Mouse (Mus musculus): Measurements from ENCODE around the gene Ddost. TPM values are rescaled to one million over a fixed set of nuclear protein-coding genes. Genes with fewer than 3 reads are reported as not detected.

The Ddost gene
- polyA plus RNA-seq (2021) = 164 TPM

- DNase-seq (ENCODE audit: low read depth, low spot score) (peak; percentile 93), ATAC-seq (peak; percentile 89)
- ChIA-PET POLR2A (interaction anchor here (1.1 to 1.6 kb wide), 2 partner anchors 11 to 16 kb away, joined by 3 read pairs; no protein-coding TSS in a partner anchor), CTCF (interaction anchor here (1.4 to 4.1 kb wide), 3 partner anchors 11 to 22 kb away, joined by 3 to 23 read pairs (median 3); no protein-coding TSS in a partner anchor)
- no peak for TF ChIP-seq CTCF (IDR thresholded peaks at IDR 0.05)
- in situ Hi-C loops (cut with MboI; ENCODE audit: low pct_unique_long_range_greater_than_20kb) = no loop called here
- H3K27me3 ChIP-seq = no peaks in the 10 kb centered on the region
These were observed at the start of gene Ddost for GRCm38 (mm10) chr4:138304340-138305104. Gene Ddost (plus strand): TSS chr4:138304730.

DNA sequence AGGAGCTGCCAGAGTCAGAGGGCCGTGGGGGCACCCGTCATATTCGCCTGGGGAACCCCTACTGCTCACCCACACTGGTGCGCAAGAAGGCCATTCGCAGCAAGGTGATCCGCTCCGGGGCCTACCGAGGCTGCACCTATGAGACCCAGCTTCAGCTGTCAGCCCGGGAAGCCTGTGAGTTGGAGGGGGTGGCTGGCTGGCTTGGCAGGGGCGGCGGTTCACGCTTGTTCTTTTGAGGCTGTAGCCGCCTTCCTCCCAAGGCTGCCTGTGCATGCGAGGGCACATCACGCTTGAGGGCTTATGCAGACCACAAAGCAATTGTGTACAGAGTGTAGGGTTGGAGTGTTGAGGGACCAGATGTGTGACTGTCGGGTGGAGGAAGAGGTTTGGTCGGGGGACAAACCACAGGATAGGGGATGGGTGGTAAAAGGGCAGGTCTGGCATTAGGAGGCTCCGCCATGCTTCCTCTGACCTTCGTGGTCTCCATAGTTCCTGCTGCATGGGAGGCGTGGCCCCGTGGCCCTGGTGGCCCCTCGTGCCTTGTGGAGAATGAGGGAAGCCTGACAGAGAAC lies 47.3 kb upstream of the Ddost start:
- DNase-seq (ENCODE audit: low read depth, low spot score) (no peak), ATAC-seq (no peak)
- TF ChIP-seq CTCF (IDR thresholded peaks at IDR 0.05) = no peak
- in situ Hi-C loops (cut with MboI; ENCODE audit: low pct_unique_long_range_greater_than_20kb) = no loop called here
- ChIA-PET POLR2A (interaction anchor here (1.3 kb wide), 1 partner anchor 21 kb away, joined by 3 read pairs; no protein-coding TSS in a partner anchor), CTCF (interaction anchor here (1.8 kb wide), 1 partner anchor 26 kb away, joined by 6 read pairs; no protein-coding TSS in a partner anchor)
- no peaks in the 10 kb centered on the region for H3K27me3 ChIP-seq

DNA sequence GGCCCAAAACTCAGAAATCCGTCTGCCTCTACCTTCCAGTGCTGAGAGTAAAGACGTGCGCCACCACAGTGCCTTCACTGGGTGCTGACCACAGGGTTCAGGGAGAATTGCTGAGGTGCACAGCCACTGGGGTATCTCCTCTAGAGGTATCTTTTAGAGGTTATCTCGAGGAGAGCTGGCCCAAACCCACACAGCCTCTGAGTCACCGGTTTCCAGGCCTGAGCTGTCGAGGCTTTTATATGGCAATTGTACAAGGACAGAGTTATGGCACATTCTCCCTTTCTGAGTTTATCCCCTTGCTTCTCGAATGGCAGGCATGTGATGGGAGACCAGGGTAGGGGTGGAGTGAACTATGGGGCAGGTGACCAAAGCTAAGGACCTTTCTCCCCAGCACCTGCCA lies 45.9 kb upstream of the Ddost start:
- ATAC-seq (no peak), DNase-seq (ENCODE audit: low read depth, low spot score) (no peak)
- in situ Hi-C loops (cut with MboI; ENCODE audit: low pct_unique_long_range_greater_than_20kb) = no loop called here
- no peaks in the 10 kb centered on the region for H3K27me3 ChIP-seq
- ChIA-PET CTCF (interaction anchor here (1.1 to 1.4 kb wide), 2 partner anchors 8 to 24 kb away, joined by 3 read pairs; no protein-coding TSS in a partner anchor), POLR2A (no interaction called here)
- TF ChIP-seq CTCF (IDR thresholded peaks at IDR 0.05) = no peak

- no peak for TF ChIP-seq CTCF (IDR thresholded peaks at IDR 0.05)
- DNase-seq (ENCODE audit: low read depth, low spot score) = no peak
- no peak for ATAC-seq
- no peaks in the 10 kb centered on the region for H3K27me3 ChIP-seq
- CTCF ChIA-PET = interaction anchor here (1.2 kb wide), 1 partner anchor 23 kb away, joined by 3 read pairs; no protein-coding TSS in a partner anchor
- in situ Hi-C loops (cut with MboI; ENCODE audit: low pct_unique_long_range_greater_than_20kb) = no loop called here
- POLR2A ChIA-PET = no interaction called here
These were observed 45.0 kb upstream of the Ddost start for GRCm38 (mm10) chr4:138259482-138259881.

DNA sequence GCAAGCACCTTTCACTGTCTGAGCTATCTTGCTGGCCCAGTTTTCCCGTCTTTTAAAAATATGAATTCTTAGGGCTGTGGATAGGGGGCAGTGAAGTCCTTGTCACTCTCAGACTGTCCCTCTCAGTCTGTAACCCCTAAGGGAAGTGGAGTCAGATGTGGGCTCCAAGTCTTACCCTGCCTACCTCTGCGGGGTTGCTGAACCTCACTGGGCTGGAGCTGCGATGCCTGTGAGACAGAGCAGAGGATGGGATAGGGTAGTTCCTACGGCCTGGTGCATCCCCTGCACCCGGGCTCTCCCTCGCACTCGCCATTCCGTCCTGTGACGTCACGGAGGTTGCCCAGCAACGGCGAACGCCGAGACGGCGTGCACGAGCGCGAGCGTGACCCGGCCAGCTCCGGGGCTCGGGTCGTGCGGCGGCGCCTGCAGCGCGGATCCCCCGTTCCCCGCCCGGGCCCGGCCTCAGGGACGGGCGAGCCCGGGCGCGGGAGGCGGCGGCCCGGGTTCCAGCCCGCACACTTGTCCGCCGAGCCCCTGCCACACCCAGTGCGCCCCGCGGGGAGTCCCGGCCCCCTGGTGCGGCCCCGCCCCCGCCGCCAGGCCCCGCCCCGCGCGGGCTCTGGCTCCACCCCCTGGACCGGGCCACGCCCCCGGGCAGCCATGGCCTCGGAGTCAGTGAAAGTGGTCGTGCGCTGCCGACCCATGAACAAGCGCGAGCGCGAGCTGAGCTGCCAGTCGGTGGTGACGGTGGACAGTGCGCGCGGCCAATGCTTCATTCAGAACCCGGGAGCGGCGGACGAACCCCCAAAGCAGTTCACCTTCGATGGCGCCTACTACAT lies 42.5 kb upstream of the Ddost start:
- ChIA-PET CTCF (interaction anchor here (0.7 kb wide), 1 partner anchor 56 kb away, joined by 3 read pairs; no protein-coding TSS in a partner anchor), POLR2A (no interaction called here)
- in situ Hi-C loops (cut with MboI; ENCODE audit: low pct_unique_long_range_greater_than_20kb) = no loop called here
- no peak for DNase-seq (ENCODE audit: low read depth, low spot score)
- ATAC-seq = peak; percentile 65
- TF ChIP-seq CTCF (IDR thresholded peaks at IDR 0.05) = no peak
- no peaks in the 10 kb centered on the region for H3K27me3 ChIP-seq

- TF ChIP-seq CTCF (IDR thresholded peaks at IDR 0.05) = no peak
- DNase-seq (ENCODE audit: low read depth, low spot score) = no peak
- POLR2A ChIA-PET = no interaction called here
These were observed 36.7 kb upstream of the Ddost start for GRCm38 (mm10) chr4:138267869-138268268.

GRCm38 (mm10) chr4:138272011-138272997 lies 32.2 kb upstream of the Ddost start:
- ChIA-PET CTCF (interaction anchor here (2.8 kb wide), 1 partner anchor 10 kb away, joined by 10 read pairs; no protein-coding TSS in a partner anchor), POLR2A (no interaction called here)
- ATAC-seq (no peak), DNase-seq (ENCODE audit: low read depth, low spot score) (no peak)
- H3K27me3 ChIP-seq = no peaks in the 10 kb centered on the region
- in situ Hi-C loops (cut with MboI; ENCODE audit: low pct_unique_long_range_greater_than_20kb) = no loop called here
- no peak for TF ChIP-seq CTCF (IDR thresholded peaks at IDR 0.05)

More at GRCm38 (mm10) chr4:138267869-138268268, 36.7 kb upstream of the Ddost start:
- CTCF ChIA-PET = no interaction called here
- no peaks in the 10 kb centered on the region for H3K27me3 ChIP-seq
- ATAC-seq = no peak
- in situ Hi-C loops (cut with MboI; ENCODE audit: low pct_unique_long_range_greater_than_20kb) = no loop called here

- ChIA-PET CTCF (no interaction called here), POLR2A (interaction anchor here (0.7 to 1.1 kb wide), 2 partner anchors 22 to 26 kb away, joined by 3 read pairs; no protein-coding TSS in a partner anchor)
- no peaks in the 10 kb centered on the region for H3K27me3 ChIP-seq
- ATAC-seq = peak; percentile 51
- in situ Hi-C loops (cut with MboI; ENCODE audit: low pct_unique_long_range_greater_than_20kb) = no loop called here
- DNase-seq (ENCODE audit: low read depth, low spot score) = peak; percentile 64
- no peak for TF ChIP-seq CTCF (IDR thresholded peaks at IDR 0.05)
These were observed 26.2 kb upstream of the Ddost start for GRCm38 (mm10) chr4:138278346-138278745.

GRCm38 (mm10) chr4:138282834-138283233 lies 21.7 kb upstream of the Ddost start:
- POLR2A ChIA-PET = no interaction called here
- CTCF ChIA-PET = interaction anchor here (0.6 to 3.8 kb wide), 23 partner anchors 9 to 447 kb away, joined by 3 to 27 read pairs (median 4); partner anchors contain the start of gene Ddost
- in situ Hi-C loops (cut with MboI; ENCODE audit: low pct_unique_long_range_greater_than_20kb) = loop anchor here (5.0 to 10.0 kb wide), 2 partner anchors 36 to 128 kb away; no protein-coding TSS in a partner anchor
- TF ChIP-seq CTCF (IDR thresholded peaks at IDR 0.05) = peak; percentile 97
- no peaks in the 10 kb centered on the region for H3K27me3 ChIP-seq
- ATAC-seq = peak; percentile 48
- DNase-seq (ENCODE audit: low read depth, low spot score) = no peak
